Mouse (Mus musculus) lung, postnatal 36 days (tissue): ENCODE data around the gene Ppp2r5a.

Source experiments
- DNase-seq: peaks from one replicate; pipeline ENCODE4 v3.0.0; 2022; ENCODE audit warnings: mixed read lengths

Gene Ppp2r5a

GRCm38 (mm10) chr1:191375644-191375998 lies 27.5 kb downstream of the Ppp2r5a start:
- no peak for DNase-seq

GRCm38 (mm10) chr1:191374993-191375643 lies 28.0 kb downstream of the Ppp2r5a start:
- DNase-seq = no peak

- no peak for DNase-seq
These were observed 33.9 kb downstream of the Ppp2r5a start for GRCm38 (mm10) chr1:191369140-191369539.

DNA sequence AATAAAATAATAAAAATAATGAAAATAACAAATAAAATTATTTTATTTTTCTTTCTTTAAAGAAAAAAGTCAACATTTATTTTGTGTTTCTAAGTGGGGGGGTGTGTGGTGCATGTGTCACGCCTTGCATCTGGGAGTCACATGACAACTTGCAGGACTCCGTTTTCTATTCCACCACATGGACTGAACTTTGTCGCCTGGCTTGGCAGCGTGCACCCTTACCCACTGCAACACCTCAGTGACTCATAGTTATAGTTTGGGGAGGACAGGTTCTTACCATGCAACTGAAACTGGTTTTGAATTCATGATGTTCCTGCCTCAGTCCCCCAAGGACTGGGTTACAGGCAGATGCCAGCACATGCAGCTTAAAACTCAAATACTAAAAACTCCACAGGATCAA lies 34.9 kb downstream of the Ppp2r5a start:
- no peak for DNase-seq

DNA sequence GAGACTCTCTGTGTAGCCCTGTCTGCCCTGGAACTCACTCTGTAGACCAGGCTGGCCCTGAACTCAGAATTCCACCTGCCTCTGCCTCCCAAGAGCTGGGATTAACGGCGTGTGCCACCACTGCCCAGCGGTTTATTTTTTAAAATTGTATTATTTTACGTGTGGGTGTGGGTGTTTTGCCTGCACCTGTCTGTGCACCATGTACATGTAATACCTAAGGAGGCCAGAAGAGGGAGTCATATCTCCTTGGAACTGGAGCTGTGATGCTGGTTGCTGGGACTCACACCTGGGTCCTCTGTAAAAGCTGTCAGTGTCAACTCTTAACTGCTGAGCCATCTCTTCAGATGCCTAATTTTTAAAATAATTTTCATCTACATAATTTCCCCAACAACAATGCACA lies 38.6 kb downstream of the Ppp2r5a start:
- peak; percentile 79 for DNase-seq

GRCm38 (mm10) chr1:191362412-191362811 lies 40.7 kb downstream of the Ppp2r5a start:
- no peak for DNase-seq

GRCm38 (mm10) chr1:191359478-191359877 lies 43.6 kb downstream of the Ppp2r5a start:
- DNase-seq = no peak

- DNase-seq = no peak
These were observed 46.1 kb downstream of the Ppp2r5a start for GRCm38 (mm10) chr1:191356936-191357335.

GRCm38 (mm10) chr1:191353836-191354235 lies 49.2 kb downstream of the Ppp2r5a start:
- DNase-seq = no peak

DNA sequence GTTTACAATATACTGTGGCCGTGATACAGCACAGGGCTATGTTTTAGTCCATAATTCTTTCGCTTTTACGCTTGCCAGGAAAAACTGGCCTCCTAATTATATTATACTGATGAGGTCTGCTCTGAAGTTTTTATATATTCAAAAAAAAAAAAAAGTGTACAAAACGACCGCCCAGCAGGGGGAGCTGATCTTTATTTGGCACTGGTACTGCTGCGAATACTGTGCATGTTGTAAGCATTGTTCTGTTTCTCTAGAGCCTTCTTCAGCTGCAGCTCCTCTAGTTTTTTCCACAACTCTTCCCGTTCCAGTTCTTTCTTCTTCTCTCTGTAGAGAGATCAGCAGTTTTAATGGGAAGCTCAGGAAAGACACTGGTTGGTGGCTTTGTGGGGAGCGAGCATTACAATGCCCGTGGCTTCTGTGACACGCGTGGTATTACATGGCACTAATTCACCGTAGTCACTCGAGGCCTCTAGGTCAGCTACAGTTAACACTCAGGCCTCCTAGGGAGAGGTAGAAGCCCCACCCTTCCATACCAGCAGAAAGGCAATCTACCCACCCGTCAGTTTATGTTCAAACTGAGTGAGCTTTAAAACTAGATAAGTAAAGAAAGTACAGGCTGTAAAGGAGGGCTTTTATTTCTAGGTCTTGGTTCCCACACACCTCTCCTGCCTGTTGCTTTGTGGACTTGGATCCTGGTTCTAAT lies 50.1 kb downstream of the Ppp2r5a start:
- DNase-seq = peak; percentile 75

DNA sequence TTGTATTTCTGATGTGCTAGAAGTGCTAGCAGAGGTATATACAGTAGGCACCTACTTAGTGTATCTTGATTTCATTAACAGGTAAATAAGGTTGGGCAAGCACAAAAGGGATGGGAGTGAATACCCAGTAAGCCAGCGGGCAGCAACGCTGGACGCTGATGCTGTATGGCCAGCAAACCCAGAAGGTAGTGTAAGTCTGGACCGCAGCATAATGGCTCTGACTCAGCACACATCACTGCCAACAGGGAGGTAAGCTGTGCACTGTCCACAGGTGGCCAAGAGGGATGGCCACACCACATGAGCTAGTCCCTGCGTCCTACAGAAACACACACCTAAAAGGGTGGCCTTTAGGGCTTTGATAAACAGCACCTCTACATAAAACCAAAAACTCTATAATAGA lies 52.7 kb downstream of the Ppp2r5a start:
- no peak for DNase-seq

GRCm38 (mm10) chr1:191349486-191350037 lies 53.5 kb downstream of the Ppp2r5a start:
- DNase-seq = no peak

DNA sequence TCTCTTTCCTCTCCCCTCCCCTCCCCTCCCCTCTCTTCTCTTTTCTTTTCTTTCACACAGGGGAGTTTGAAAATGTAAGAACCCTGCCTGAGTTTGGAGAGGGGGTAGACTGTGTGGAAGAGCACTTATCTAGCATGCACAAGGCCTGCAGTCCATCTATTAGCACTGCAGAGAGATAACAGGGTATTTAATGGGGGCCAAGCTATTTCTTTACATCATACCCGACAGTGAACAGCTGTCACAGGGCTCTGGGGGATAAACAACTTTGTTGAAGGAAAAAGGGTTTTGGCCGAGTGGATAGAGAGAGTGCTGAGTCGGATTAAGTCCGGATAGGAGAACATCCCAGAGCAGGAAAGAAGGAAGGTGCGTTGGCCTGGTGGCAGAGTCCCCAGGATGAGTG lies 54.1 kb downstream of the Ppp2r5a start:
- DNase-seq = no peak

GRCm38 (mm10) chr1:191348592-191348991 lies 54.5 kb downstream of the Ppp2r5a start:
- no peak for DNase-seq

GRCm38 (mm10) chr1:191347602-191348001 lies 55.5 kb downstream of the Ppp2r5a start:
- DNase-seq = no peak

DNA sequence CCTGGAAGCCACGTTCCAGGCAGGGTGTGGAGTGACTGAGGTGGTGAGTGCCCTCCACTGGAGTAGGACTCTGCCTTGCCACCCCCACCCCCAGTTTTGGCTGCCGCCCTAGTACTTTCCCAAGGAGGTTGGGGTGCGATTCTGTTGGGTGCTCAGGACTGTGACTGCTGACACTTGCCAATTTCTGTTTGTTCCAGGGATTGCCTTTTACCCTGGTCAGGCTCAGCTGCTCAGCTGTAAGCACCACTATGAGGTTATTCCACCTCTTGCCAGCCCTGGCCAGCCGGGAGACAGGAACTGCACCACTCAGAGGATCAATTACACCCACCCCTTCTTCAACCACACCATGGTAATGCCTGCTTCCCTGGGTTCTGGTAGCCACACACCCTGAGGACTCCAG lies 62.5 kb downstream of the Ppp2r5a start:
- no peak for DNase-seq

- DNase-seq = no peak
These were observed 63.2 kb downstream of the Ppp2r5a start for GRCm38 (mm10) chr1:191339876-191340275.

GRCm38 (mm10) chr1:191334500-191334899 lies 68.6 kb downstream of the Ppp2r5a start:
- peak; percentile 12 for DNase-seq

GRCm38 (mm10) chr1:191330356-191330755 lies 72.7 kb downstream of the Ppp2r5a start:
- DNase-seq = no peak

GRCm38 (mm10) chr1:191328019-191328441 lies 75.0 kb downstream of the Ppp2r5a start:
- DNase-seq = peak; percentile 18

GRCm38 (mm10) chr1:191327258-191327657 lies 75.8 kb downstream of the Ppp2r5a start:
- DNase-seq = no peak

DNA sequence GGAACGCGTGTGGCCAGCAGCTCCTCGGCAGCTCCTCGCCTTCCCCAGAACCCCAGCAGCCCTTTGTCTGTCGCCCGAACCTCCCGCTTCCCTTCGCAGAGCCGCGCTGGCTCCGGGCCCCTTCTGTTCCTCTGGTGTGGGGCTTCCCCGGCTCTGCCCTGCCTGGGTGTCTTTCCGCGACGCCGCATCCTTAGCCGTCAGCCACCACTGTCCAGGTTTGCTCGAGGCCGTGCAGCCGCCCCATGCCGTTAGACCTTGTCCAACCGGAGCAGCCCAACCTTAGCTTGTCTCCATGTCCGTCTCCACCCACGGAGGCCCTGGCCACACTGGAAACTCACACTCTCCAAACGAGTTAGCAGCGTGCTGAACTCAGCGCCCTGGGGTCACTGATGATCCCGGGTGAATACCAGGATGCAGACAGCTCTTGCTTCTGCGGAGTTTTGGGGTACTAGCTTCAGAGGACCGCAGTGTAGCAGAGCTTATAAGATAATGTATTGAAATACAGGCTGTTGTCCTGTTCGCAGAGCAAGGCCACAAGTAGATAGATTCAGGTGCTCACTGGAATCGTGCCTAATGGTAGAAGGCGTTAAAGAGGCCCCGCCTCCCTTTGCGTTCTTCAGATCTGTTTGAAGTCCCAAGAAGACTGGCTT lies 76.7 kb downstream of the Ppp2r5a start:
- peak; percentile 53 for DNase-seq

GRCm38 (mm10) chr1:191325726-191326232 lies 77.3 kb downstream of the Ppp2r5a start, which contains the start of gene Tmem206:
Gene Tmem206, plus strand, starts transcription at chr1:191325912.
- DNase-seq = peak; percentile 96
